Mouse (Mus musculus) left cerebral cortex, postnatal 25 days (tissue): ENCODE measurements around the gene Pnpla2. TPM values are rescaled to one million over a fixed set of nuclear protein-coding genes. Genes with fewer than 3 reads are reported as not detected.
"Not testable (repeated sequence)": the region's sequence is repeated elsewhere in the genome, so short reads cannot be mapped to it uniquely, and the experiment has no call there.

Experiments used
- DNase-seq, 2 experiments: peaks; one replicate each; pipeline ENCODE4 v3.0.0; 2022; ENCODE audit warnings: low spot score in 2 of 2, mixed read lengths in 1 of 2
- intact Hi-C: fragments of 180-260 bp; cut with DNase I; formaldehyde crosslinking; loops from one replicate; pipeline ENCODE4 v1.15.1; 2025
- total RNA-seq, 2 experiments: library from RNA; stranded (reverse); gene quantifications; 2 replicates each; pipeline ENCODE4 v1.2.3; 2021

Gene Pnpla2
- total RNA-seq: 10 to 100 TPM; 21.4 to 28.6 TPM

DNA sequence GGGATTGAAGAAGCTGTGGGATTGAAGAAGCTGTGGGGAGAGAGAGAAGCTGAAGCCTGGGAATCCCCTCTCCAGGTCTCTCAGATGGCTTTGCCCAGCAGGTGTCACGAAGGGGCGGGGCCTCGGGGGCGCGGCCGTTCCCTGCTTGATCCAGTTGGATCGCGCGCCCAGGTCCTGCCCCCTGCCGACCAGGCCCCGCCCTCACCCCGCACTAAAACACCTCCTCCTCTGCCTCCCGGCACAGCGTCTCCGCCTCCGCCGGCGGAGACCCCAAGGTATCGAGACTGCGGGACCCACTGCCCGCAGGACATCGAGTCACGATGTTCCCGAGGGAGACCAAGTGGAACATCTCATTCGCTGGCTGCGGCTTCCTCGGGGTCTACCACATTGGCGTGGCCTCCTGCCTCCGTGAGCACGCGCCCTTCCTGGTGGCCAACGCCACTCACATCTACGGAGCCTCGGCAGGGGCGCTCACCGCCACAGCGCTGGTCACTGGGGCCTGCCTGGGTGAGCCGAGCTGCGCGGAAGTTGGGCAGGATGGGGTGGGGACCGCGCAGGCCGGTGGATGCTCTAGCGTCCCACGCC is at the start of gene Pnpla2:
Gene Pnpla2, plus strand, starts transcription at position 232 of the 585 bp plus-strand sequence.
- peak; percentile 91 to 92 for DNase-seq
- intact Hi-C loops: loop anchor here (5.0 kb wide), 1 partner anchor 43 kb away; the partner anchor contains the start of gene Gatd1

GRCm38 (mm10) chr7:141405466-141405865 is 49.5 kb upstream of the Pnpla2 start:
- no peak for DNase-seq
- intact Hi-C loops: no loop called here

GRCm38 (mm10) chr7:141407670-141408069 is 47.3 kb upstream of the Pnpla2 start:
- intact Hi-C loops, DNase-seq: not testable (repeated sequence)

DNA sequence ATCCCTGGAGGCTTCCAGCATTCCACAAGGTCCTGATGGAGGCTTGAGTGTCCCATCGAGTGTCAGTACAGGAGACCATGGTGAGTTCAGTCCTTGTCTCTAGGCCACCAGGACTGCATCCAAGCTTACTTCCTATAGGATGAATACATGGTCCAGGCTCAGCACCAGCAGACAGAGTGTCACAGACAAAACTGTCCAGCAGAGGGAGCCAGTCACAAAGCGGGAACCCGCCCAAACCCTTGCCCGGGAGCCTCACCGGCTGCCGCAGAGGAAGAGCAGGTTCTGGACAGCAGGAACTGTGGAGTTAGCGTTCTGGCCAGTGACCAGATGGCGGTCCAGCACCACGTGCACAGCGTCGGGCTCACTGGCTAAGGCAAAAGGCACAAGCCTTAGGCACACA is 46.2 kb upstream of the Pnpla2 start:
- intact Hi-C loops: no loop called here
- DNase-seq: peak; percentile 85 to 89

- no peak for DNase-seq
- intact Hi-C loops: loop anchor here (2.0 to 5.0 kb wide), 2 partner anchors 47 to 114 kb away; partner anchors contain the start of gene Pnpla2
Observed at GRCm38 (mm10) chr7:141410631-141411030, 44.4 kb upstream of the Pnpla2 start.

GRCm38 (mm10) chr7:141411667-141412066 is 43.3 kb upstream of the Pnpla2 start:
- intact Hi-C loops: loop anchor here (2.0 to 5.0 kb wide), 2 partner anchors 46 to 113 kb away; partner anchors contain the start of gene Pnpla2
- DNase-seq: no peak

DNA sequence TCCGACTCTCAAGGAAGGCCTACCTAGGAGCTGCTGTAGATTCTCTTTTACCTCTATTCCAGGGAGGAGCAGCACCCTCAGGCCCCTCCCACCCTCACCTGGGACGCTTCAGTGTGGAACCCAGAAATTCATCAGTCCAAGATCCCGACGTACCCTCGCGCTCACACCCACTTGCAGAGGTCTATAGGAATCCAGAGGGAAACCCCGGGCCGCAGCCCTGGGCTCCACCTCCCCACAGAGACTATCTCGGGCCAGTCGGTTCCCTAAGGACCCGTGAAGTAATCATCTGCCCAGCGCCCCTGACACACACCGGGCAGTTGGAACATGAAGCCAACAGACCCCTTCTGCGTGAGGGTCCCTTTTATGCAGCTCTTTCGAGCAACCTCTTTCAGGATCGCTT is 41.7 kb upstream of the Pnpla2 start:
- intact Hi-C loops: loop anchor here (5.0 kb wide), 1 partner anchor 44 kb away; the partner anchor contains the start of gene Pnpla2

DNA sequence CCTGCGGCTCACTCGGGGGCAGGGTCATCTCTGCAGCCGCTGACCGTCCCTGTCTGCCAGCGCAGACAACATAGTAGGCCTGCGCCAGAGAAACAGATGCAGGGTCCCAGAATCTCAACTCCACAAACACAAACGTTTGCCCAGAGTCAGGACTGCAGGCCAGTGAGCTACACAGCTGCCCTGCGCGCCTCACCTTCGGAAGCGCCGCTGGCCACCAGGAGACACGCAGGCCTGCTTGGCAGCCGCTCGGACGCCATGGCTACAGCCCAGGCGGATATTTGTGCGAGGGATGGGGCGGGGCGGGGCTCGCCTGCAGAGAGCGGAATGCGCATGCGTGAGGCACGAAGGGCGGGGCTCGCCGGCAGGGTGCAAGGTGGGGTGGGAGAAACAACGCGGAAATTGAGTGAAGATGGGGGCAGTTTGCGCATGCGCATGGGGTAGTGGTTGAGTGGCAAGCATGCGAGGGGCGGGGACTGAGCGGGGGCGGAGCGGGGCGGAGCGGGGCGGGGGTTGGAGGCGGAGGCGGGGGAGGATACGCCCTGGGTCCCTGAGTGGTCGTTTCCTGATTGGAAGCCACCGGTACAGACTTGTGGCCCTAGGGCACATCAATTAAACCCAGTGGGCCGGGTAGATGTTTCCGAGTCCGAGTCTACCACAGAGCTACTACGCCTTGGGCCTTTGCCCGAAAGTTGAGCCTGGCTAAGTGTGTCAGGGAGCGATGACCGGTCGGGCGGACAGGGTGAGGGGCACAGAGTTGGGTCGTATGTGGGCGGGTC is 41.0 kb upstream of the Pnpla2 start, which contains the start of gene Gatd1:
Gene Gatd1, minus strand, starts transcription at position 328 of the 776 bp plus-strand sequence.
- DNase-seq: peak; percentile 98 to 99
- intact Hi-C loops: loop anchor here (2.0 to 5.0 kb wide), 2 partner anchors 21 to 43 kb away; partner anchors contain the start of gene Pnpla2

More for the DNA sequence above, 41.7 kb upstream of the Pnpla2 start:
- DNase-seq: no peak

DNA sequence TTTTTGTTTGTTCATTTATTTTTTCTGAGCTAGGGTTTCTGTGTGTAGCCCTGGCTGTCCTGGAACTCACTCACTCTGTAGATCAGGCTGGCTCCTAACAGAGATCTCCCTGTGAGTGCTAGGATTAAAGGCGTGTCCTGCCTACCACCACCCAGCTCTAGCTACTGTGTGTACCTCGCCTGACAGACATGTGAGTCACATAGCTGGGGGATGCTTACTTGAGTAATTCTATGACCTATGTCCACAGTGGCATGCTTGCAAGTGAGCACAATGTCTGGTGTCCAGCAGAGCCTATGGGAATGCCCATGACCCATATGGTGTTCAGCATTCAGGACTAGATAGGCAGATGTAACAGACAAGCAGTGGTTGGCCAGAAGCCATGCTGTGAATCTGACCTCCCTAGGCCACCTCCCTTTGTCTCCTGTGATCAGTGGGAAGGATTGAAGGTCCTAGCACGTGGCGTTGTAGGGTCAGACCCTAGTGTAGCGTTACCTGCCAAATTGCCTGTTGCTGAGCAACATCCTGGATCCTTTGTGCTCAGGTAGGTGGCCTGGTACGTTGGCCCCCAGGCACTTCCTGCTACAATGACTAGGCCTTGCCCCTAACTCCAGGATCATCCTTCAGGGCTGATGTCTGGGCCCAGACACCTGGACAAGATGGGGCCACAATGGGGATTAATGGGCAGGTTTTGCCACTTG is 38.7 kb upstream of the Pnpla2 start:
- DNase-seq: no peak
- intact Hi-C loops: no loop called here

GRCm38 (mm10) chr7:141417731-141418681 is 37.0 kb upstream of the Pnpla2 start:
- DNase-seq: no peak
- intact Hi-C loops: no loop called here

DNA sequence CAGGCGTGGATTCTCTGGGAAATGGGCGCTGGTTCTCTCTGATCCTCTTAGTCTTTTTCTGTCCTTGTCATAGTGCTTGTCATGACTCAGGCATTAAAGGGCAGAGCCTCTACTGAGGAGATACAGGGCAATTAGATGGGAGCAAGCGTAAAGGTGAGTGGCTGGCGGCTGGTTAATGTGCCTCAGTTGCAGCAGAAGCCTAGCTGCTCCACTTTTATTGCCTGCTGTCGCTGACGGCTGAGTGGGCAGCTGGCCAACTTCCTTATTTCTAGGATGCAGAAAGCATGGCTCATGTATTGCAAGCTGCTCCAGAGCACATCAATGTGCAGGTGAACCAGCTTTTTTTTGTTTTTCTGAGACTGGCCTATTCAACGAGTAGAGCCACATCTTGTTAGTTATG is 36.0 kb upstream of the Pnpla2 start:
- intact Hi-C loops: no loop called here
- DNase-seq: peak; percentile 60

DNA sequence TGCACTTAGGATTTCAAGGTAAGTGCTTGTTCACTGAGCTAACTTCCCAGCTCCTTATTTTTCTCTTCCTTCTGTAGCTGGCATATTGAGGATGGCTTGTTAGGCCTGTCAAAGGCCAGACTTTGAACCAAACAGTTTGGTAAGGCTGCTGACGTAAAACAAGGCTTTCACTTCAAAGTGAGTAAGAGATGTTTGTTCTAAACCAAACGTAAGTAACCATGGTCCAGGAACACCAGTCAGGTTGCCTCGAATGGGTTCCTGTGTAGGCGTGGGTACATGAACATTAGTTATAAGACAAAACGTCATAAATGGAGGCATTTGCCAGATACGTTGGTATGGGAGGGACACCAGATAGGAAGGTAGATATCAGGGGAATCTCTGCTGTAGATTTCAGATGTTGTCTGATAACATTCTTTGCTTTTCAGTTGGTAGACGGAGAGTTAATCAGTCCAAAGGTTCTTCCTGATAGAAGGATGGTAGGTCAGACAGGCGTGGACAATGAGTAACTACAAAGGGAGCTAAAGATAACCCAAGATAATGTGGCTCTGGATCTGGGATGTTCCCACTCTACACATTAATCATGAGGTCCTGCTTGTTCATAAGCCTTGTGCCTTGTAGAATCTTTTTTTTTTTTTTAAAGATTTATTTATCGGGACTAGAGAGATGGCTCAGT is 34.8 kb upstream of the Pnpla2 start:
- intact Hi-C loops: no loop called here
- no peak for DNase-seq

- intact Hi-C loops: no loop called here
Observed at GRCm38 (mm10) chr7:141423811-141424210, 31.2 kb upstream of the Pnpla2 start.

DNA sequence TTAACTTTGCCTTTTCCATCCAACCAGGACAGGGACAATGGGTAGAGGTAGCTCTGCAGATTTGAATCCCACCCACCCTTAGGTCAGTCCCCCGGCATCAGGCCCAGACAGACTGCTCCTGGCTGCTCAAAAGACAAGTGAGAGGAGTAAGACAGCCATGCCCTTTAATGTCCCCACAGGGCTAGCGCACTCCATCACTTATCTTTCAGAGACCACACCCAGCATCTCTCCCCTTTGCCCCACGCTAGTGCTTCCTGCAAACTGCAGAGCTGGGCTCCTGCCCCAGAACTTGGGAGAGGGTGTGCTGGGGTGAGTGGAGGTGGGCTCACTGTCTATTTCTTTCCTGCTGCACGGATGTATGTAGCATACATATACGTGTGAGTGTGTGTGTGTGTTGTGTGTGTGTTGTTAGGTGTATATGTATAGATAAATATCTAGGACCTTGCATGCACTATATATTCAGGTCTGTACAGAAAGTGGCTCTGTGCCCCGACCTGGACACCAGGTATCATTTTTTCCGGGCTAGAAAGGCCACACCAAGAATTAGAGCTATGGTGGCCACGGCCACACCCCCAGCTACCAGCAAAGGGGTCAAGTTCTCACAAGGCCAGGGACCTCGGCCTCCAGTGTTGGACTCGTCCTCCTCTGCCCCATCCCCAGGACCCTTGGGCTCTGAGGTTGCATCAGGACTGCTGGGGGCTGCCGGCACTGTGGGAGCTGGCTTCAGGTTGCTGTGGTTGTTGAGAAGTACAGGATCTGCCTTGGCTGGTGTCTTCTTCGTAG is 27.9 kb upstream of the Pnpla2 start:
- DNase-seq: no peak
- intact Hi-C loops: no loop called here

More at GRCm38 (mm10) chr7:141423811-141424210, 31.2 kb upstream of the Pnpla2 start:
- DNase-seq: no peak

- no peak for DNase-seq
- intact Hi-C loops: no loop called here
Observed at GRCm38 (mm10) chr7:141428701-141429100, 26.3 kb upstream of the Pnpla2 start.

DNA sequence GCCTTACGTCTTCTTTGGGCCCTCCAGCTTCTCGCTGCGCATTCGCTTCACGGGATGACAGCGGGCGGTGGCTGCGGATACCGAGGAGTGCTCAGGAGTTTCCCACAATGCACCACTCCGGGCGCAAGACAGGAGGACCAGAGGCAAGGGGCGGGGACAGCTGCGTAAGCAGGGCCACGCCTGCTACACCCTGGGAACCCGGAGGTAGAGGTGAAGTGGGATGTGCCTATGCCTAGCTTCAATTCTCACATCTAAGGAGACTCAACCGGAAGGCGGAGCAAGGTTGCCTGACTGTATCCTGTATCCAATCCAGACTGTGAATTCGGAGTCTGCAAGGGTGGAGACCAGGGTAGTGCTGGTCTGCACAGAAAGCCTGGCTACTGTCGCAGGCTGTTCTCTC is 25.7 kb upstream of the Pnpla2 start, which contains the start of gene Cend1:
Gene Cend1, minus strand, starts transcription at position 182 of the 400 bp plus-strand sequence.
- intact Hi-C loops: no loop called here
- peak; percentile 90 to 97 for DNase-seq

DNA sequence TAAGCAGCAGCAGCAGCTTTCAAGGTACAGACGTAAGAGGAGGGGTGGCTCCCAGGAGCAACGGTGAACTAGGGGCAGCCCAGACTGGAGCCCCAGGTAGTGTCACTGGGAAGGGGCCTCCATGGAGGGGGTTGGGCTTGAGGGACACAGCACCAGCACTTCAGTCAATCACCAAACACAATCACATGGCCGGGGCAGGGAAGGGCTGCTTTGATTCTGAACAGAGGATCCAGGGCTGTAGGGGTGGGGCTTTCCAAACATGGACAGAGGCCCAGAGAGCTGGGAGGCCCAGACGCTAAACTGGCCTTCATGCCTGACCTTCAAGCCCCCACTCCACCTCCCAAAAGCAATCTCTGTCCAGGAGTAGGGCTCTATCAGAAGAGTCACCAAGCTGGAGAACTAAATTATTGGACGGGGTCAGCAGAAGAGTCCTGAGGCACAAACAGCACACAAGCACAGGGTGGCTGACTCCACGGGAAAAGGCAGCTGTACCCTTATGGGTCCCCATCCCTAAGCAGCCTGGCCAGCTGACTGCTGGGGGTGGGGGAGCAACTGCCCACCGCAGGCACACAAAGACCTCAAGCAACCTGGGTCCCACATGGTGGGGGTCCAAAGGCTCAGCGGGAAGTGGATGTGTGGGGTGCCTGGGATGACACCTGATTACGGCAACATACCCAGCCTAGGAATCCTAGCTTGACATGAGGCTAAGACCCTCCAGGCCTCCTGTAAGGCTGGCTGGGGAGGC is 25.0 kb upstream of the Pnpla2 start:
- no peak for DNase-seq
- intact Hi-C loops: no loop called here
